ENCODE assay signal across 19 mouse cellular contexts in the genomic region with DNA sequence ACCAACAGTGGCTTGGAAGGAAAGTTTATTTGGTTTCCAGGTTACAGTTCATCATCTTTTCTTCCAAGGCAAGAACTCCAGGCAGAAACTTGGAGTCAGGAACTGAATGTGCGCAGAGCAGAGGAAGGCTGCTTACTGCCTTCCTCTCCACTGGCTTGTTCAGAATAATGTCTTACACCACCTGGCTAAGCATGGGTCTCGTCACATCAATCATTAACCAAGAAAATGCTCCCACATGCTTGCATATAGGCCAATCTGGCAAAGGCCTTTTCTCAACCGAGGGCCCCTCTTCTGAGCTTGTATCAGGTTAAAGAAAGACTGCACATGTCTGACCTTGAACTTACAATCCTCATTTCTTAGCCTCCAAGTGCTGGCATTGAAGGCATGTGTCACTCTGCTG. TPM values are rescaled to one million over a fixed set of nuclear protein-coding genes. Genes with fewer than 3 reads are reported as not detected.
DNase-seq lines count a peak whose midpoint lies in the region; ATAC-seq lines count a peak whose summit lies in the region.
"Had no signal": no experiment of that assay in that cellular context is flagged by ENCODE, and none has a peak within 500 bp of the region (broad histone marks: within the 10 kb centered on the region; RNA-seq: fewer than 3 reads in every experiment).

No protein-coding gene starts in this region.

- no peak overlapping the region for H3K4me2 ChIP-seq in kidney, embryonic 15.5 days
- no peak overlapping the region for H3K4me2 ChIP-seq in kidney, embryonic 16.5 days (replicated peaks; ENCODE audit: low read depth, low read length)

- H3K27me3 ChIP-seq in kidney, embryonic 15.5 days, result no peaks in the 10 kb centered on the region
- H3K27me3 ChIP-seq in kidney, embryonic 16.5 days (ENCODE audit: insufficient read depth, low read length), result no peaks in the 10 kb centered on the region
- H3K27me3 ChIP-seq: CH12.LX had no signal

- H3K9ac ChIP-seq in kidney, embryonic 15.5 days, result no peak overlapping the region
- H3K9ac ChIP-seq in kidney, embryonic 16.5 days (replicated peaks; ENCODE audit: low read length), result no peak overlapping the region

- peak; percentile 66; the same call in 1 of the 2 replicates for ATAC-seq in kidney, embryonic 15.5 days (replicated peaks; ENCODE audit: low FRiP score)
- ATAC-seq in kidney, embryonic 16.5 days (ENCODE audit: low FRiP score, low TSS enrichment), result peak; percentile 70; the same call in 1 of the 2 replicates
- ATAC-seq: activated CD4-positive, CD25-positive, alpha-beta regulatory T cell, adult 4 months; CD4-positive, CD25-positive, alpha-beta regulatory T cell, adult 4 months; Patski had no signal

- H3K27ac ChIP-seq in kidney, embryonic 15.5 days, result no peak overlapping the region
- no peak overlapping the region for H3K27ac ChIP-seq in kidney, embryonic 16.5 days (ENCODE audit: low read length)

- 70% methylated on average over 3 of the region's 3 CpGs for WGBS in kidney, embryonic 15.5 days
- WGBS in kidney, embryonic 16.5 days, result 67% methylated on average over 3 of the region's 3 CpGs

- no peaks in the 10 kb centered on the region for H3K36me3 ChIP-seq in kidney, embryonic 15.5 days
- no peaks in the 10 kb centered on the region for H3K36me3 ChIP-seq in kidney, embryonic 16.5 days (ENCODE audit: insufficient read depth, low read length)
- H3K36me3 ChIP-seq: G1E had no signal

- no peaks in the 10 kb centered on the region for H3K9me3 ChIP-seq in kidney, embryonic 15.5 days (replicated peaks)
- no peaks in the 10 kb centered on the region for H3K9me3 ChIP-seq in kidney, embryonic 16.5 days (ENCODE audit: low read length)
- H3K9me3 ChIP-seq: G1E had no signal

- H3K4me1 ChIP-seq in kidney, embryonic 15.5 days, result no peaks in the 10 kb centered on the region
- no peaks in the 10 kb centered on the region for H3K4me1 ChIP-seq in kidney, embryonic 16.5 days (ENCODE audit: insufficient read depth, low read length)

- no peak for DNase-seq in kidney, adult 8-10 months
- DNase-seq in kidney, postnatal 4 days, result no peak
- DNase-seq: adrenal gland, adult 2 months; adrenal gland, adult 8-10 months; adrenal gland, postnatal 10 days; adrenal gland, postnatal 14 days; adrenal gland, postnatal 25 days; adrenal gland, postnatal 36 days; B cell, adult 2 months; cerebellum, adult 11 months; cerebellum, adult 11-12 months; cerebellum, adult 18-20 months had no signal

- H3K4me3 ChIP-seq in kidney, embryonic 15.5 days (replicated peaks), result no peak overlapping the region
- no peak overlapping the region for H3K4me3 ChIP-seq in kidney, embryonic 16.5 days (ENCODE audit: low read length)

RNA-seq across cellular contexts. Expression of a gene that starts 30.8 kb away (rescaled TPM):
- 35.1 and 37.1 TPM in 2 replicates for polyA plus RNA-seq in kidney, embryonic 15.5 days (2015; fragmentation: Nextera tagmentation; extraction: Ambion mirVana)
- polyA plus RNA-seq in kidney, embryonic 16.5 days (2015; fragmentation: Nextera tagmentation; extraction: Ambion mirVana), result 35.4 and 37.9 TPM in 2 replicates
